Mouse (Mus musculus) adrenal gland, postnatal 36 days (tissue): Measurements from ENCODE around the gene Hspg2. TPM values are rescaled to one million over a fixed set of nuclear protein-coding genes. Genes with fewer than 3 reads are reported as not detected.
"Not testable (repeated sequence)": the region's sequence is repeated elsewhere in the genome, so short reads cannot be mapped to it uniquely, and the experiment has no call there.

Experiments used
- DNase-seq, 2 experiments: peaks; one replicate each; pipeline ENCODE4 v3.0.0; 2021; ENCODE audit warnings: mixed read lengths in 1 of 2
- long read RNA-seq, 2 experiments: library from polyadenylated mRNA; stranded (forward); transcript quantifications; one replicate each; pipeline ENCODE4 v2.0.0; 2021; ENCODE audit warnings: borderline sequencing depth in 2 of 2
- total RNA-seq, 2 experiments: library from RNA; stranded (reverse); gene quantifications; 2 replicates each; pipeline ENCODE4 v1.2.3; 2021

The Hspg2 gene
- 100 to 1,000 TPM; 141 to 263 TPM for total RNA-seq
- long read RNA-seq, experiment 1, partial matches to known transcripts: 0 of 5 reads
- long read RNA-seq, experiment 1, other reads (novel, unspliced or antisense): 5 of 5 reads
- long read RNA-seq, experiment 2, partial matches to known transcripts: 8 of 11 reads
- long read RNA-seq, experiment 2, other reads (novel, unspliced or antisense): 3 of 11 reads

DNA sequence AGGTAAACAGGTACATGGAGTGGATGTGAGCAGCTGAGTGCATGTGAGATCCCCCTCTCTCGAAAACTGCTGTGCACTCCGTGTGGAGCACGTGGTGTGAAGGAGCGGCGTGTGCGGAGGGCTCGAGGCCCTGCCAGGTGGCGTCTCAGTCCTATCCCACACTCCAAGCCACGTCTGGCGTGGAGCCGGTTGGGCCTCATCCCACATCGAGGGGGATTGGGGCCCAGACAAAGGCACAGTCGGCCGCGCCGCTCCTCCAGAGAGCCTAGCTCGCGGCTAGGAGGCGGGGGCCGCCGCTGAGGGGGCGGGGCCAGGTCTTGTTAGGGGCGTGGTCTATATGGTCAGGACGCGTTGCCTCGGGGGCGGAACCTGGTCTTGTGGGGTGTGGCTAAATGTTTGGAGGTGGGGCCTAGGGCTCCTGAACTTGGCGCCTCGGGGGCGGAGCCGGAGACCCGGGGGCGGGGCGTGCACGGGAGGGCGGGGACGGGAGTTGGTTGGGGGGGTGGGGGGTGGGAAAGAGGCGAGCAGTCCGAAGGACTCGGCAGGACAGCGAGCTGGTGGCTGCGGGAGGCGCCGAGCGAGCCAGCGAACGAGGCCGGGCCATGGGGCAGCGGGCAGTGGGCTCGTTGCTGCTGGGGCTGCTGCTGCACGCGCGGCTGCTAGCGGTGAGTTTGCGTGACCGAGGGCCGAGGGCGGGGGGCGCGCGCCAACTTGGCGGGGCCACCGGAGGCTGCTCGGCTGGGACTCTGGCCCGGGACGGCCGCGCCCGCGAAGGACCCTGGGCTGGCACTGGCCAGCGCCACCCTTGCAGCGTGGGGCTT lies at the start of gene Hspg2:
Gene Hspg2, plus strand, starts transcription at position 510 of the 821 bp plus-strand sequence.
- peak; percentile 99 for DNase-seq

DNA sequence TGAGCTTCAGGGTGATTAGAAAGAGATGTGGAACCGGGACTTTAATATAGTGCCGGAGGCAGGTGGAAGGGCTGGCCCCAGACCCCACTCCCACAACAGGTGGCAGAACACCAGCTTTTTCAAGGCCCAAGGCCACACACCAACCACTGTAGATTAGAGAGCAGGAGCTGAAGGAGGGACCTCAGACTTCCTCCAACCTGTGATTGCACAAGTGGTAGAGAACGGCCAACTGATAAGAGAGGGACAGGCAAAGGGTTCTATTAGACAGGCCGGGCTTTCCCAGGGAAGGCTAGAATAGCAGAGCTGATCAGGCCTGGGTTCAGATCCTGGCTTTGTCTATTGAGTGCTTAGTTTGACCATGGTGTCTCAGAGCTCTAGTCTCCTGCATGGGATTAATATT lies 38.1 kb upstream of the Hspg2 start, which contains the start of gene Cela3b:
Gene Cela3b, minus strand, starts transcription at position 39 of the 400 bp plus-strand sequence.
- DNase-seq: no peak

DNA sequence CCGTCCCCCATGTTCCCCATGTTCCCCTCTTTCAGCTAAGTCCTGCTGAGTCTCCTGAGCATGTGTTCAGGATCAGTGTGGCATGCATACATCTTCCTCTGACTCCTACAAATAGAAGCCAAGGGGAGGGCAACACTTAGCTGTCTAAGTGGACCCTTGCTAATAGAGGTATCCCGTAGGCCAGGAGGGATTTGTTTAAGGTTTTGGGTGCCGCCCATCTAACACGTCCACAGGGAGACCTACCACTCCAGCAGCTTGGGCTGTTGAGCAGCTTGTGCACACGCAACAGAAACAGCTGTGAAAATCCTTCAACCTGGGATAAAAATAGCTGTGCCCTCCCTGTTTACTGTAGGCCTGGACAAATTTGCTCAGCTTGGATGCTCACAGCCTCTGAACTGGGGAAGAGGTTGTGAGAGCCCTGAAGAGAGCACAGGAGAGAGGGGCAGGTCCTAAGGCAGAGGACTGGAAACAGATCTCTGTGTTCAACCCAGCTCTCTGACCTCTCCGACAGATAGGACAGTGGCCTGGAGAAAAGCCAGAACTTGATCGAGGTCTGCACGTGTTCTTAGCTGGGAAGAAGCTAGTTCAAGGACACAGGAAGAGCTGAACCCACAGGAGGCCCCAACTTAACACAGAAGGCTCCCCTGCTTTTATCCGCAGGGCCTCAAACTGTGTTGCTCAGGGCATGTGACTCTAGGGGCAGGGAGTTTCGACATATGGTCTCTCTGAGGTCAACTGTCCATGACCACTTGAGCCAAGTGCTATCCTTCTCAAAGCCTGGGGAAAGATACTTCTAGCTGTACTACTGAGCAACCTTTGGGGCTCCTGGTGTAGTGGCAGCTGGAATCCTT lies 35.6 kb upstream of the Hspg2 start:
- DNase-seq: not testable (repeated sequence)

DNA sequence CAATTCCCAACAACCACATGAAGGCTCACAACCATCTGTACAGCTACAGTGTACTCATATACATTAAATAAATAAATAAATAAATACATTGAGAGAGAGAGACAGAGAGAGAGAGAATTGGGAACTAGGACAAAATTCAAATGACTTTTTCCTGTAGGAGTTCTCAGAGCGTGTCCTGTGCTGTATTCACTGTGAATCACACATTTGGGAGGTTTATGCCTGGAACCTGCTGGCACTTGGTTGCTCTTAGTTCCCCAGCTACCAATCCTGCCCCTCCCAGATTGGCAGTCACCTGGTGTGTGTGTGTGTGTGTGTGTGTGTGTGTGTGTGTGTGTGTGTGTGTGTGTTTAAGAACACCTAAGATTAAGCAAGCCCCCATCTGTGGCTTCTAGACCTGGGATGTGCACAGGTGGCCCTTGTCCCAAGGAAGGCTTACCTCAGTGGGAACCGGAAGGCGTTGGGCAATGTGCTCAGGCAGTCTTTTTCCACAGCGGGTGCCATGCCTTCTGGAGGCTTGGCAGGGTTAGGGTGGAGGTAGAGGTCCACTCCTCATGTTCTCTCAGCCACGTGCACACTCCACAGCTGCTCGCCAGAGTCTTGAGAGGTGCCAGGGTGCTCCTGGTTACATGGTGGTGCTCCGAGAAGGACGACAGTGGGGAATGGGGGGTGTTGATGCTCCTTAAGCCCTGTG lies 31.4 kb upstream of the Hspg2 start:
- no peak for DNase-seq

DNA sequence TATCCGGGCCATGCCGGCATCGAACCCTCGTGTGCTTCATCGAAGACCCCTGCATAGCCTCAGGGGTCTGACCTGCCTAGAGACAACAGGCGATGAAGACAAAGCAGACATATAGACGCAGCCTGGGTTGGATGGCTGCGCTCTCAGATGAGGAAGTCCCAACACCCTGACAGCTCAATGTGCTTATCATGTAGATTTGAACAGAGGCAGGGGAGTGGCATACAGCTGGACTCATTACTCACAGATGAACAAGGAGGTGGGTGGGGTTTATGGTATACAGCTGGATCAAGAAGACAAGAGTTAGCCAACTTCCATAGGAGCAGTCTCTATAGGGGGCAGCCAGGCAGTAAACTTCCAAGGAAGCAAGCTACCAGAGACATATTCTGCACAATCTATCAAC lies 29.7 kb upstream of the Hspg2 start:
- no peak for DNase-seq

DNA sequence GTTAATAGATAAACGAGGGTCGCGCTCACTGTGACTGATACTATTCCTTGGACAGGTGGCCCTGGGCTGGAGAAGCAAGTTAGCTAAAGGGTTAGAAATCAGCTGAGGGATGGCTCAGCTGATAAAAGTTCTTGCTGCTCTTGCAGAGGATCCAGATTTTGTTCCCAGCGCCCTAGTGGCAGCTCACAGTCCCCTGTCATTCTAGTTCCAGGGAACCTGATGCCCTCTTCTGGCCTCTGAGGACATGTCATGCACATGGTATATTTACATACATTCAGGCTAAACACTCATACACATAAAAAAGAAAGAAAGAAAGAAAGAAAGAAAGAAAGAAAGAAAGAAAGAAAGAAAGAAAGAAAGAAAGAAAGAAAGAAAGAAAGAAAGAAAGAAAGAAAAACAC lies 27.2 kb upstream of the Hspg2 start:
- no peak for DNase-seq

DNA sequence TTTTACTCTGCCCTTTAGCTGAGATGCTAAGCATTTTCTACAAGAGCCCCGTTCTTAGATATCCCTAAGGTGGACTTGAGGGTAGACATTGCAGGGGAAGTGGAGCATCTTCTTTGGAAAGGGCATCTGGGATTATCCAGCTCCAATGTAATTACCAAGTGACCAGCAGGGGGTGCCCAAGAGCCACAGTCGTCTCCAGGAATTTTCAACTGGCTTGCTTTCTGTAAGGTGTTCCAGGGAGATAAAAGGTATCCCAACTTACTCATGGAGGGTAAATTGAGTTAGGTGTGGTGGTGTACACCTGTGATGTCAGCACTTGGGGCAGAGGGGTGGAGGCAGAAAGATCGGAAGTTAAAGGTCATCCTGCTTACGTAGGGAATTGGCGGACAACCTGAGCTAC lies 24.9 kb upstream of the Hspg2 start:
- peak; percentile 81 to 82 for DNase-seq

DNA sequence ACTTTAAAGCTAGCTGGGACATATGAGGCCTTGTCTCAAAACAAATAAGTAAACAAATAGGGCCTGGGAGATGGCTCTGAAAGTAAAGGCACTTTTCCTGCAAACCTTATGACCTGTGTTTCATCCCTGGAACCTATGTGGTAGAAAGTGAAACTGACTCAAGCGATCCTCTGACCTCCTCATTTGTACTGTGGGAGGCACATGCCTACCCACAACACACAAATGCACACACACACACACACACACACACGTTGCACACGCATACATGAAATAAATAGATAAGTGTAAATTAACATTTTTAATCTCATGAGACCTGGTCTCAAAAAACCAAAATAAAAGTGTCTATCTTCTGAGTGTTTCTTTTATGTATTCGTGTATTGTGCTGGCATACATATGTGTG lies 22.7 kb upstream of the Hspg2 start:
- DNase-seq: no peak

DNA sequence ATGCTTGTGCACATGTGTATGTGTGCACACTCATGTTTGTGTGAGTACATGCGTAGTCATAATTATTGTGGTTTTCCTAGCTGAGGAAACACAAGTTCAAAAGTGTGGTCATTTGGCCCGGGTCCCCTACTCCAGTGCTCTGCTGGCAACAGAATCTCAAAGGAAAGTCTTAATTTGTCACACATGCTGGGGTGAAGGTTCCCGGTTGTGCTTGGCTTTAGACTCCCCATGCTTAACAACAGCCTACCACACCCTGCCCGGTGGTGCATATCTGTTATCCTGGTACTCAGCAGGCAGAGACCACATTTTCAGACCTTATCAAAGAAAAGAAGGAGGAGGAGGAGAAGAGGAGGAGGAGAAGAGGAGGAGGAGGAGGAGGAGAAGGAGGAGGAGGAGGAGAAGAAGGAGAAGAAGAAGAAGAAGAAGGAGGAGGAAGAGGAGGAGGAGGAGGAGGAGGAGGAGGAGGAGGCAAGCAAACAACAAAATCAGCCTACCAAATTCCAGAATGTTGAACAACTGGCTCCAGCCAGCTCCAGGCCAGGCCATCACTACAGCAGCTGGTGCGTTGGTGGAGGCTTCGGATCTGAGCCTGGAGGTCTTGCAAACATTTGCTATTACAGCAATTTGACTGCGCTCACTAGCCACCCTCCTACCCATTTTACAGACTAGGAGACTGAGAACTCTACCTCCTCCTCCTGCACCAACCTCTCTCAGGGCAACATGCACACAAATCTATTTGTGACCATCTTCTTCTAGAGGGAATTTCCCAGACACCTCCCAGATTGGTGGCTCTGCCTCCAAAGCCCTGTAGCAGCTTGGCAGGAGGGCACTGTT lies 21.0 kb upstream of the Hspg2 start:
- DNase-seq: peak in 1 of 2 experiments; percentile 20

DNA sequence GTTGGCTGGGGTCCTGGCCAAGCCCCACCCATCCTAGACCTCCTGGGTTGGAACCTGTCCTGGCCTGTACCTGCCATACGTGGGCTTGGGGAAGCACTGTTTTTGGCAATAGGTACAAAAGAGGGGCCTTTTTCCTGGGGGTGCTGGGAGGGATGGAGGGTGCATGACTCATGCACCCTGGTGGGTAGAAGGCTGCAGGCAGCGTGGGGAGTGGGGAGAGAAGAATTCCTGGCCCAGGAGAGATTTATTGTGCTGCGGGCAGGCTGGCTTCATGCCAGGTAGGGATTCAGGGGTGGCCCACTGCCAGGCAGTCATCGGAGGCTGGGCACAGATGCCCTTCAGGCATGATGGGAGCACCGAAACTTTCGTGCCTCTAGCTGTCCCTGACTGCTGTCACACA lies 20.4 kb upstream of the Hspg2 start:
- DNase-seq: peak; percentile 81 to 84

DNA sequence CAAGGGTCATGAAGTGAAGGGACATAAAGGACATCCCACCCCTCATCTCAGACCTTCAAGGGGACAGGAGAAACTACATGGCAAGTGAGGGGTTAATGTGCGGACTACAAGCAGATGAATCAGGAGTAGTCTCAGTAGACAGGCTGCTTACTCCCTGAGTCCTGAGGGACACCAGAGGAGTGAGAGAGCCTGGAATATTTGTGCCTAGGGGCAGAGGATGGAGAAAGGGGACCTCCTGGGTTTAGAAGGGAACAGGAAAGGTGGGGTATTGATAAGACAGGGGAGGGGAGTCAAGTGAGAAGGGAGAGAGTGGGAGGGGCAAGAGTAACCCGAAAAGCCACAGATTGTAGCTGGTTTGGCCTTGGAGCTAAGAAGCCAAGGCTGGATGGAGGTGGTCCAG lies 19.9 kb upstream of the Hspg2 start:
- no peak for DNase-seq

DNA sequence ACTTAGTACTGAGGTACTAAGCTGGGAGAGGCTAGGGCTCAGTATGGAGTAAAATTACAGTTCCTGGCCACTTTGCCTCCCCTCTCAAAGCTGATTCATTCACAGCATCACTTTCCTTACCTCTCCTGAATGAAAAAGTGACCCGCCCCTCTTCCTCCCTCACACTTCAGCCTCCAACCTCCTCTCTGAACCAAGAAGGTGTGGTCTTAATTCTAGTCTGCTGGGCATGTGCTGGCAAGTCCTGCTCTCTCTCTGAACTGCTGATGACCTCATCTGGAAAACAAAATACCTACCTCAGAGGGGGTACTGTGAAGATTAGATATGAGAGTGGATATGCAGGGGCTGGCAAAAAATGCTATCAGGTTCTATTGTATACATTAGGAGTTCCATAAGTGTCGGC lies 19.4 kb upstream of the Hspg2 start:
- no peak for DNase-seq

DNA sequence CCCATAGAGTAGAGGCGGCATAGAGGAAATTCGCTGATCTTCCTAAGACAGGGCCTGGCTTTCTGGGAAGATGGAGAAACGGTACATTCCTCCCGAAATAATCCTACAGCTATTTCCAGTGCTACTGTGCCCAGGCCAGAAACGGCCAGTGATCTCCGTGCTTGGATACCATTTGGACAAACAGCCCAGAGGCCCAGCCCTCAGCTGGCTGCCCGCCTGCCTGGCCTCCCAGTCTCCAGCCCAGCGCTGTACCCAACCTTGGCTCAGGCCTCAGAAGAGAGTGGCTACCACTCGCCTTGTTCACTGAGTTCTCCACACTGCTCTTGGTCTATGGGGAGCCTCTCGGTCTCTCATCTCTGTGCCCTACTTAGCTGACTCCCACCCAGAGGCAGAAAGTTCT lies 18.9 kb upstream of the Hspg2 start:
- no peak for DNase-seq

DNA sequence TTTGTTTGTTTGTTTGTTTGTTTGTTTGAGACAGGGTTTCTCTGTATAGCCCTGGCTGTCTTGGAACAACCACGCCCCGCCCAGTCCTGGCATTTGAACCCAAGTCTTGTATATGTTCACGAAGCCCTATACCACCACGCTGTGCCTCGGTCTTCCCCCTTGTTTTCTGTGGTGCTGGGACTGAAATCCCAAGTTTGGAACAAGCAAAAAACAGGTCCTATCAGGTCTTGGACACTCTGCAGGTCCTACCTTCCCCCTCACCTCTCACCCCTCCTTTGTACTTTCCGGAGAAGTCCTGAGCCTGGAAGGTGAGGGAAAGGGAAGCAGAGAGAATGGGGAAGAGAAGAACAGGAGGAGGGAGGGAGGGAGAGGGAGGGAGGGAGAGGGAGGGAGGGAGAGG lies 16.4 kb upstream of the Hspg2 start:
- DNase-seq: no peak

DNA sequence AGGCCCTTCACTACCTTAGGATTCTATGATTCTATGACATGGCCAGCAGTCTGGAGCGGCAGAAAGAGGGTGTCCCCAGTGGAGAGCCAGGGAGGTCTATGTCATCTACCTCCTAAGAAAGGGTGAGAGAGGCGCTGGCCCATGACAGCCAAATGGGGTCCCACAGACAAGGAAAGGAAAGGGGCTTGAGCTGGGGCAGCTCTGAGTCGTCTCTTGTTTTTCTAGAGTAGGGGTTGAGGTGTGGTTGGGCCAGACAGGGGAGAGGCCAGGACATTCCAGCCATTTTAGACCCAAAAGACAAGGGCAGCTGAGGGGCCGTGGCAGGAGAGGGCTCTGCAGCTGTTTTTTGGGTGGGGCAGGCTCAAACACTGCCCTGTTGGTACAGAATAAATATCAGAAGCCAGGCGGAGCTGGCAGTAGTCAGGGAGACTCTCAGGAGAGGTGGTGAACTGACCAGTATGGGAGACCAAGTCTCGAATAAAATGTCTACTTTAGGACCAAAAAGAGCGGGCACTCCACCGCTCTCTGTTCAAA lies 15.3 kb upstream of the Hspg2 start, which contains the start of gene 1700013G24Rik:
Gene 1700013G24Rik, plus strand, starts transcription at position 51 of the 534 bp plus-strand sequence.
- no peak for DNase-seq

DNA sequence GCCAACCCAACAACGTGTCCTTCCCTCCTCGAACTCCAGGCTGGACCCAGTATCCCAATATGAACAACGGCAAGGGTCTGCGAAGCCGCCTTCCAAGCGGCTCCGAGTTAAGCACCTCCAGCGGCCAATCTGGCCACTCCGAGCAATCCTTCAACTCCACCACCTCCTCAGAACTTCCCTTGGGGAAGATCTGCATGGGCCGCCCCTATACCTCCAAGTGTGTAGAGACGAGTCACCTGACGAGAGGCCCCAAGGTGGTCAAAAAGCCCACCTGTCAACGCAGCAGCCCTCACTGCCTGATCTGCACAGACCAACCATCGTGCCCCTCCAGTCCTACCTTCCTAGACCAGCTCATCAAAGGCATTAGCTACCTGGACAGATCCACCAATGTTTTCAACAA lies 14.0 kb upstream of the Hspg2 start:
- DNase-seq: no peak

DNA sequence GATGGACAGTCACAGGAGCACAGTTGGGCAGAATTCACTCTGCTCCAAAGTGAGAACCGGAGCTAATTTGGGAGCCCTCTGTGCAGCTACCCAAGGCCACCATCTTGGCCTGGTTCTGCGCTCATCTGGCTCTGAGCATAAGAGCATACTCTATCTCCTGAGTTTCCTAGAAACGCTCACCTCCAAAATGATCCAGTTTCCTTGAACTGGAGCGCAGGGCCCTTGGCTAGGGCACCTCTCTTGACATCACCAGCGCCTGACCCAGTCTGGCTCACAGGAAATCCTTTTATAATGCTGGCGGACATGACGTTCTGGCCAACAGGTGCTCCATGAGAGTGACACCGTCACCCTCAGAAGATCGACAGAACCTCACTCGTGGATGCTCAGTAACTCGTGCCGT lies 12.0 kb upstream of the Hspg2 start:
- no peak for DNase-seq

DNA sequence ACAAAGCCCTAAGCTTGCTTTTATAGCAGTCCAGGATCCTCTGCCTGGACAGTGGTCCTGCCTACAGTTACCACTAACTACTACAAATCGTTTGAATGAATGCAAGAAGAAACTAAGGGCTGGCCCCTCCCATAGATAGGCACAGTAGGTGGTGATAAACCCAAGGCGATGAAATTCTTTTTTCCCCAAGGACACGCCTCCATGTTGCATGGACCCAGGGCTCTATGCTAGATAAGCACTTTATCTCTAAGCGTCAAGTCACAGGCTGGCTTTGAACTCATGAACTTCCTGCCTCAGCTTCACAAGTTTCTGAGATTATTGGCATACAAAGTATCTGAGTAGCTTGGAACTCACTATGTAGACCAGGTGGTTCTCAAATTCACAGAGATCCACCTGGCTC lies 11.3 kb upstream of the Hspg2 start:
- DNase-seq: no peak

DNA sequence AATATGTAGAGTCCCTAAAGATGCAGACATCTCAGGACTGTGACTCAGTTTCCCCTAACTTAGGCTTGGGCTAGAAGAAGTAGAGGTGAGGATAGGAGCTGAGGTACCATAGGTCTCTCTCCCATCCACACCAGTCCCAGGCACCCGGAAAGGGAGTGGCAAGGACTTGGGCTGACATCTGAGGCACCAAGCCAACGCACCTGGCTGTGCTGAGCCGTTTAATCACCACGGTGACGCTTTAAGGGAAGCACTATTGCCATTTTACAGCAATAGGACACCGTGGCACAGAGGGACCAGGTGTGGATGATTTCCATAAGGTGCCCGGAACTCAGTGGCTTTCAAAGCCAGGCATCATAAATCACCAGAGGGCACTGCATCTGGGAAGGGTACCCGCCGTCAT lies 10.3 kb upstream of the Hspg2 start:
- DNase-seq: no peak

DNA sequence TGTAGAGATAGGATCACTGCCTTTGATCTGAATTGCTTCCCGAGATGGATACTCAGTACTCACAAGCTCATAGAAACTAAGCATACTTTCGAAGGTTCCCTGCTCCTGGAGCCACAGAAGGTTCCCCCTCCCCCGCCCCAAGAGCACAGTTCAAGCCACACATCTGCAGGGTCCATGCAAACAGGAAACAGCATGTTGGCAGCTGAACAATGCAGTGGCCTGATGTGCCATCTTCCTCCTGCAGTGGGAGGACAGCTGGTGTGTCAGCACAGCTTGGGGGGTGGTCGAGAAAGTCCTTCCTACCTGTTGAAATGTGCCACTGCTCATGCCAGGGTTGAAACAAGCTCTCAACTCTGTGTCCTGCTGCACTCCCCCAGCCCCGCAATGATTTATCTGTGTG lies 9.7 kb upstream of the Hspg2 start:
- no peak for DNase-seq

DNA sequence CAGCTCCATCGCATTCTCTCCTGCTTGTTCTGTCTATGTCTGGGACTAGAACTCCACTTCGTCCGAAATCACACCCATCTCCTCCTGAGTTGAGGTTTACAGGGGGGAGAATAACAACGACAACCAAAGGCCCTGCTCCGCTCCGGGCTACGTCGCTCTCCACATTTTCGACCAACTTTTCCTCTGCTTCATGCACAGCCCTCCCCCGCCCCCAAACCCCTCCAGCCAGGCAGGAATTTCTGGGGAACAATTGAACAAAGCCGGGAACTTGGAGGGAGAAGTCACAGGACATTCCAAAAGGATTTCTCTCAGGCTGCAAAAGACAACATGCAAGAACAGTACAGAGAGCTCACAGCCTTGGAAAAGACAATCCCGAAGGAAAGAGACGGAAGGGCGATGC lies 7.9 kb upstream of the Hspg2 start:
- DNase-seq: no peak
